8 mouse cellular contexts compared by ENCODE assay signal in the genomic region with DNA sequence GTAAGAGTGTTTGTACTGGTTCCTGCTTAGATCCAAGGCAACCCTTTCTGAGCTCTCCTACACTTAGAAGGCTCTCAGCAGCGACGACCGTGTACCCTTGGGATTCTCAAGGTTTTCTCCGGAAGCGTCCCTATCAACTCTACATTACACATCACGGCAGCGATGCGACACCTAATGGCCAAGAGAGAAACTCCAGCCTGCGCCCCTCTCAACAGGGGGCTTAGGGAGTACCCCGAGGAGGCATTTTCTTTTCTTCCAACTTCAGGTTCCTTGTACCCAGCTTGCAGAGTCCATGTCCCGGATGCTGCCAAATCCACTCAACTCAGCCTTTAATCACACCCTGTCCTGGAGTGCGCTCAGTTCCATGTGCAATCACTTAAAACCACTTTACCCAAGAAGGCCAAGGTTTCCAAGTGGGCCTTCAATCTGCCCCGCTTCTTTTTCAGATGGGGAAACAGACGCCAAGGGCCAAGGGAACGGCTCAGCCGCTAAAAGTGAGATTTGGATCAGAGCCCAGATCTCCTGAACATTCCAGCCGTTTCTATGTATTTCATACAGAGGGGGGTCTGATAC.
DNase-seq lines count a peak whose midpoint lies in the region; ATAC-seq and TF ChIP-seq lines count a peak whose summit lies in the region.

No protein-coding gene starts in this region.

- TF ChIP-seq POLR2A in bone marrow, adult 2 months (IDR thresholded peaks at IDR 0.05; ENCODE audit: borderline replicate concordance, control insufficient read depth, low read depth, low read length): no peak
- no peak for TF ChIP-seq POLR2A in embryonic fibroblast, embryonic 13.5 days (IDR thresholded peaks at IDR 0.05; ENCODE audit: low read depth, low read length)
- 0 out of 2 replicates have a peak, but pooled peaks have one; percentile 15 for TF ChIP-seq POLR2A in olfactory bulb, adult 2 months (IDR thresholded peaks at IDR 0.05; ENCODE audit: insufficient read depth, low read depth, low read length)

- H3K36me3 ChIP-seq in E14TG2a.4 (ENCODE audit: insufficient read depth, low read length): no peaks in the 10 kb centered on the region
- H3K36me3 ChIP-seq in lung, embryonic 14.5 days (ENCODE audit: insufficient read depth): no peaks in the 10 kb centered on the region

- peak; percentile 65 to 75 for DNase-seq in heart, postnatal 14 days
- DNase-seq in large intestine, adult 2 months (ENCODE audit: low read depth, low spot score): peak; percentile 13
- peak; percentile 92 for DNase-seq in lung, embryonic 14.5 days
- peak; percentile 65 to 70 for DNase-seq in thymus, postnatal 36 days

- H3K9ac ChIP-seq in lung, embryonic 14.5 days: peak overlapping the region; percentile 16; the same call in 1 of the 2 replicates

- peaks cover 34% of the 10 kb centered on the region for H3K4me1 ChIP-seq in E14TG2a.4 (replicated peaks; ENCODE audit: low read depth, low read length)
- H3K4me1 ChIP-seq in bone marrow, adult 2 months (ENCODE audit: control insufficient read depth, insufficient read depth, low read length): no peaks in the 10 kb centered on the region
- peaks cover 7% of the 10 kb centered on the region; the same call in 1 of the 2 replicates for H3K4me1 ChIP-seq in embryonic fibroblast, embryonic 13.5 days (ENCODE audit: control insufficient read depth, insufficient read depth, low read length)
- H3K4me1 ChIP-seq in lung, embryonic 14.5 days (ENCODE audit: insufficient read depth): peaks cover 1% of the 10 kb centered on the region; the same call in 1 of the 2 replicates
- H3K4me1 ChIP-seq in olfactory bulb, adult 2 months (ENCODE audit: control insufficient read depth, insufficient read depth, low read length): peaks cover 7% of the 10 kb centered on the region

- 20% methylated on average over 17 of the region's 17 CpGs for WGBS in bone marrow, adult 2 months
- WGBS in large intestine, adult 2 months: 13% methylated on average over 17 of the region's 17 CpGs
- WGBS in lung, embryonic 14.5 days: 9% methylated on average over 17 of the region's 17 CpGs
- WGBS in olfactory bulb, adult 2 months: 10% methylated on average over 17 of the region's 17 CpGs

- peak; percentile 65 for ATAC-seq in lung, embryonic 14.5 days (ENCODE audit: insufficient read depth)

- H3K4me3 ChIP-seq in E14TG2a.4 (replicated peaks; ENCODE audit: low read length): peak overlapping the region; percentile 62
- no peak overlapping the region for H3K4me3 ChIP-seq in bone marrow, adult 2 months (replicated peaks; ENCODE audit: control insufficient read depth, low read depth, low read length)
- H3K4me3 ChIP-seq in embryonic fibroblast, embryonic 13.5 days (ENCODE audit: insufficient read depth, low read length): no peak overlapping the region
- no peak overlapping the region for H3K4me3 ChIP-seq in lung, embryonic 14.5 days (ENCODE audit: low read depth, low read length)
- H3K4me3 ChIP-seq in olfactory bulb, adult 2 months (ENCODE audit: insufficient read depth, low read depth, low read length): no peak overlapping the region

- no peaks in the 10 kb centered on the region; the same call in 1 of the 2 replicates for H3K9me3 ChIP-seq in E14TG2a.4 (ENCODE audit: low read length)
- no peaks in the 10 kb centered on the region for H3K9me3 ChIP-seq in lung, embryonic 14.5 days (ENCODE audit: low read depth, low read length)

- intact Hi-C loops in heart, postnatal 14 days (cut with DNase I): loop anchor here (1.0 to 5.0 kb wide), 3 partner anchors 130 to 225 kb away; no protein-coding TSS in a partner anchor

- H3K27me3 ChIP-seq in E14TG2a.4 (ENCODE audit: insufficient read depth, low read length): no peaks in the 10 kb centered on the region
- no peaks in the 10 kb centered on the region for H3K27me3 ChIP-seq in lung, embryonic 14.5 days (ENCODE audit: insufficient read depth, low read length)

- H3K4me2 ChIP-seq in lung, embryonic 14.5 days: peak overlapping the region; percentile 58

- no peak overlapping the region for H3K27ac ChIP-seq in bone marrow, adult 2 months (ENCODE audit: control insufficient read depth, insufficient read depth, low read depth, low read length, poor library complexity)
- H3K27ac ChIP-seq in embryonic fibroblast, embryonic 13.5 days (ENCODE audit: insufficient read depth, low read length): no peak overlapping the region
- H3K27ac ChIP-seq in lung, embryonic 14.5 days (ENCODE audit: low read depth): 0 out of 2 replicates have a peak overlapping the region, but pooled peaks have one; percentile 43
- H3K27ac ChIP-seq in olfactory bulb, adult 2 months (ENCODE audit: insufficient read depth, low read depth, low read length): no peak overlapping the region

- TF ChIP-seq CTCF in E14TG2a.4 (conservative IDR thresholded peaks at IDR 0.05; ENCODE audit: low read length): peak; percentile 86
- peak; percentile 53 for TF ChIP-seq CTCF in bone marrow, adult 2 months (IDR thresholded peaks at IDR 0.05; ENCODE audit: control insufficient read depth, insufficient read depth, low read length)
- TF ChIP-seq CTCF in embryonic fibroblast, embryonic 13.5 days (IDR thresholded peaks at IDR 0.05; ENCODE audit: borderline replicate concordance, insufficient read depth, low read length): peak; percentile 42; the same call in 1 of the 2 replicates
- TF ChIP-seq CTCF in lung, embryonic 14.5 days (IDR thresholded peaks at IDR 0.05; ENCODE audit: low read depth): peak; percentile 85
- peak; percentile 89 for TF ChIP-seq CTCF in olfactory bulb, adult 2 months (IDR thresholded peaks at IDR 0.05; ENCODE audit: insufficient read depth, low read depth, low read length)

Comparison
In these comparisons a context has a peak if more than half of its experiments do, and no peak if none do; other contexts are left out.
1. DNase-seq: peak in every context shown above with its lines; median percentile 92 in lung, embryonic 14.5 days; 70 in heart, postnatal 14 days; 68 in thymus, postnatal 36 days; 13 in large intestine, adult 2 months.